Mouse (Mus musculus): Measurements from ENCODE around the gene Ank2.

DNA sequence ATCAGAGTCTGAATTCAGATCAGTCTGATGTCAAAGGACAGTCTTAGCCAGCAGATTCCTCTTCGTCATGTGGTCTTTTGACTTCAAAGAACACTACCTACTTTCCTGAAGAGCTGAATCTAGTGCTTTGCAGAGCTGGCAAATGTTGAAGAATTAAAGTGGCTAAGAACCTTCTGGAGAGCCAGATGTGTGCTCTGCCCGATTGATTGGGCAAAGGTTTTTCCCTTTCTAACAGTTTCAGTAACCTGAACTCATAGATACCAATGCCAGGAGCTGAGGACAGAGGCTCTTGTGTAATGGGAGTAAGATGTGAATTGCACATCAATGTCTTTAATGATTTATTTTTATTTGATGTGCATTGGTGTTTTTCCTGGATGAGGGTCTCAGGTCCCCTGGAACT is 525.6 kb downstream of the Ank2 start:
- TF ChIP-seq CTCF (IDR thresholded peaks at IDR 0.05; ENCODE audit: control insufficient read depth, insufficient read depth, insufficient replicate concordance, low read depth, low read length) (no peak), POLR2A (IDR thresholded peaks at IDR 0.05; ENCODE audit: control insufficient read depth, low read depth, low read length) (no peak)
